Mouse (Mus musculus): ENCODE data around the gene Gm10100. TPM values are rescaled to one million over a fixed set of nuclear protein-coding genes. Genes with fewer than 3 reads are reported as not detected.
"Not testable (repeated sequence)": the region's sequence is repeated elsewhere in the genome, so short reads cannot be mapped to it uniquely, and the experiment has no call there.

The Gm10100 gene
- total and polyA plus RNA-seq, 3 experiments = not detected

- no peak for DNase-seq (ENCODE audit: low read depth, low spot score)
- no peak overlapping the region for H3K9ac ChIP-seq (ENCODE audit: control insufficient read depth, low read depth, low read length, poor library complexity, severe bottlenecking)
- no peaks in the 10 kb centered on the region for H3K9me3 ChIP-seq (replicated peaks; ENCODE audit: insufficient read depth, low read length)
- H3K27ac ChIP-seq (ENCODE audit: control insufficient read depth, low read depth, low read length) = no peak overlapping the region
- no peaks in the 10 kb centered on the region for H3K36me3 ChIP-seq (ENCODE audit: control insufficient read depth in 1 of 2, insufficient read depth in 2 of 2, low read length in 2 of 2)
- no peaks in the 10 kb centered on the region for H3K4me1 ChIP-seq (ENCODE audit: control insufficient read depth in 1 of 2, insufficient read depth in 2 of 2, low read length in 2 of 2)
- H3K27me3 ChIP-seq (ENCODE audit: control insufficient read depth in 1 of 2, insufficient read depth in 2 of 2, low read length in 2 of 2) = peaks cover 4 to 10% of the 10 kb centered on the region in 2 experiments
- TF ChIP-seq ZMIZ1 (IDR thresholded peaks at IDR 0.05; ENCODE audit: low read depth, low read length) (no peak), TCF12 (IDR thresholded peaks at IDR 0.05; ENCODE audit: low read depth, low read length) (no peak), TAL1 (IDR thresholded peaks at IDR 0.05; ENCODE audit: low read length) (no peak), MAX (IDR thresholded peaks at IDR 0.05; ENCODE audit: low read length) (no peak), ETS1 (IDR thresholded peaks at IDR 0.05; ENCODE audit: low read depth, low read length) (no peak), ZC3H11A (IDR thresholded peaks at IDR 0.05; ENCODE audit: low read depth, low read length) (no peak)
- H3K4me3 ChIP-seq (ENCODE audit: control insufficient read depth in 1 of 2, insufficient read depth in 1 of 2, low read depth in 2 of 2, low read length in 2 of 2) = no peak overlapping the region
- H3K79me2 ChIP-seq (ENCODE audit: control insufficient read depth, insufficient read depth, low read length, poor library complexity) = no peaks in the 10 kb centered on the region
Measured at GRCm38 (mm10) chr10:77738929-77739328, 12.6 kb downstream of the Gm10100 start.

DNA sequence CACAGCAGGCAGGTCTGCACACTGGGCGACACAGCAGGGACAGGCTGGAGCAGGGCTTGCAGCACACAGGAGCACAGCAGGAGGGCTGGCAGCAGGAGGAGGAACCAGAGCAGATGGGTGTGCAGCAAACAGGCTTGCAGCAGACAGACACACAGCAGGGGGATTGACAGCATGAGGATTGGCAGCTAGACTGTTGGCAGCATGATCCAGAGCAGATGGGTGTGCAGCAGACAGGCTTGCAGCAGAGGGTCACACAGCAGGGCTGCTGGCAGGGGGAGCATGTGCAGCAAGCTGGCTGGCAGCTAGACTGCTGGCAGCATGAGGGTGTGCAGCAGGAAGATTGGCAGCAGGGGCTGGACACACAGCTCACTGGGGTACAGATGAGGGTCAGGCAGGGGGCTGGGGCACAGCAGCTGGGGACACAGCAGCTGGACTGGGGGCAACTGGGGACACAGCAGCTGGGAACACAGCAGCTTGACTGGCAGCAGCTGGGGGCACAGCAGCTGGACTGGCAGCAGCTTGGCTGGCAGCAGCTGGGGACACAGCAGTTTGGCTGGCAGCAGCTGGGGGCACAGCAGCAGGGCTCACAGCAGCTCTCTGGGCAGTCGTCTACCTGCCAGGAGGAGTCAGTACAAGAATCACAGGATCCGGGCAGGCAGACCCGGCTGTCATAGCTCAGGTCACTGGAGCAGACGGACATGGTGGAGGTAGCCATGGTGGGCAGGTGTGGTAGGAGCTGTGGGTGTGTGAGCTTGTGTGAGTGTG, 15.8 kb downstream of the Gm10100 start, which contains the start of gene Gm18596:
Gene Gm18596 (minus strand): TSS at position 715 of the 765 bp plus-strand sequence.
- peaks cover 4 to 12% of the 10 kb centered on the region in 2 experiments for H3K27me3 ChIP-seq (ENCODE audit: control insufficient read depth in 1 of 2, insufficient read depth in 2 of 2, low read length in 2 of 2)
- not testable (repeated sequence) for H3K4me3 ChIP-seq (ENCODE audit: control insufficient read depth in 1 of 2, insufficient read depth in 1 of 2, low read depth in 2 of 2, low read length in 2 of 2); H3K27ac ChIP-seq (ENCODE audit: control insufficient read depth, low read depth, low read length); H3K9ac ChIP-seq (ENCODE audit: control insufficient read depth, low read depth, low read length, poor library complexity, severe bottlenecking); H3K4me1 ChIP-seq (ENCODE audit: control insufficient read depth in 1 of 2, insufficient read depth in 2 of 2, low read length in 2 of 2); H3K36me3 ChIP-seq (ENCODE audit: control insufficient read depth in 1 of 2, insufficient read depth in 2 of 2, low read length in 2 of 2); H3K9me3 ChIP-seq (replicated peaks; ENCODE audit: insufficient read depth, low read length); H3K79me2 ChIP-seq (ENCODE audit: control insufficient read depth, insufficient read depth, low read length, poor library complexity); DNase-seq (ENCODE audit: low read depth, low spot score)

- H3K9me3 ChIP-seq (replicated peaks; ENCODE audit: insufficient read depth, low read length); H3K4me1 ChIP-seq (ENCODE audit: control insufficient read depth in 1 of 2, insufficient read depth in 2 of 2, low read length in 2 of 2); H3K27ac ChIP-seq (ENCODE audit: control insufficient read depth, low read depth, low read length); H3K79me2 ChIP-seq (ENCODE audit: control insufficient read depth, insufficient read depth, low read length, poor library complexity); H3K36me3 ChIP-seq (ENCODE audit: control insufficient read depth in 1 of 2, insufficient read depth in 2 of 2, low read length in 2 of 2); DNase-seq (ENCODE audit: low read depth, low spot score); H3K4me3 ChIP-seq (ENCODE audit: control insufficient read depth in 1 of 2, insufficient read depth in 1 of 2, low read depth in 2 of 2, low read length in 2 of 2); H3K27me3 ChIP-seq (ENCODE audit: control insufficient read depth in 1 of 2, insufficient read depth in 2 of 2, low read length in 2 of 2); H3K9ac ChIP-seq (ENCODE audit: control insufficient read depth, low read depth, low read length, poor library complexity, severe bottlenecking): not testable (repeated sequence)
Measured at GRCm38 (mm10) chr10:77750686-77751085, 24.4 kb downstream of the Gm10100 start.

DNA sequence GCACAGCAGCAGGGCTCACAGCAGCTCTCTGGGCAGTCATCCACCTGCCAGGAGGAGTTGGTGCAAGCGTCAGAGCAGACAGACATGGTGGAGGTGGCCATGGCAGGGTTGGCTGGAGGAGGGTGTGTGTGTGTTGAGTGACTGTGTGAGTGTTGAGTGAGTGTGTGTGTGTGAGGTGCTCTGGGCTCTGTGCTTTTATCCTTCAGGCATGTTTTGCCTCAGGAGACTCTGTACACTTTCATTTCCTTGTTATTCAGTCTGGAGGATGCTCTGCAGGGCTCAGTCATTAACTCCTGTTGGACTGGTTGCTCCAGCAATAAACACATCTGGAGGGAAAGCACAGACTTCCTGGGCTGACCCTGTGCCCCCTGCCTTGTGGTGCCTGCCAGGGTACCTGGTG, 25.0 kb downstream of the Gm10100 start, which contains the start of gene Gm9736:
Gene Gm9736 (minus strand): TSS at position 101 of the 400 bp plus-strand sequence.
- not testable (repeated sequence) for H3K4me1 ChIP-seq (ENCODE audit: control insufficient read depth in 1 of 2, insufficient read depth in 2 of 2, low read length in 2 of 2); H3K9ac ChIP-seq (ENCODE audit: control insufficient read depth, low read depth, low read length, poor library complexity, severe bottlenecking); DNase-seq (ENCODE audit: low read depth, low spot score); H3K9me3 ChIP-seq (replicated peaks; ENCODE audit: insufficient read depth, low read length); H3K36me3 ChIP-seq (ENCODE audit: control insufficient read depth in 1 of 2, insufficient read depth in 2 of 2, low read length in 2 of 2); H3K27ac ChIP-seq (ENCODE audit: control insufficient read depth, low read depth, low read length); H3K4me3 ChIP-seq (ENCODE audit: control insufficient read depth in 1 of 2, insufficient read depth in 1 of 2, low read depth in 2 of 2, low read length in 2 of 2); H3K27me3 ChIP-seq (ENCODE audit: control insufficient read depth in 1 of 2, insufficient read depth in 2 of 2, low read length in 2 of 2); H3K79me2 ChIP-seq (ENCODE audit: control insufficient read depth, insufficient read depth, low read length, poor library complexity)

All from MEL (cell line).